Comparison of ENCODE assay signal across 8 mouse cellular contexts in the genomic region with DNA sequence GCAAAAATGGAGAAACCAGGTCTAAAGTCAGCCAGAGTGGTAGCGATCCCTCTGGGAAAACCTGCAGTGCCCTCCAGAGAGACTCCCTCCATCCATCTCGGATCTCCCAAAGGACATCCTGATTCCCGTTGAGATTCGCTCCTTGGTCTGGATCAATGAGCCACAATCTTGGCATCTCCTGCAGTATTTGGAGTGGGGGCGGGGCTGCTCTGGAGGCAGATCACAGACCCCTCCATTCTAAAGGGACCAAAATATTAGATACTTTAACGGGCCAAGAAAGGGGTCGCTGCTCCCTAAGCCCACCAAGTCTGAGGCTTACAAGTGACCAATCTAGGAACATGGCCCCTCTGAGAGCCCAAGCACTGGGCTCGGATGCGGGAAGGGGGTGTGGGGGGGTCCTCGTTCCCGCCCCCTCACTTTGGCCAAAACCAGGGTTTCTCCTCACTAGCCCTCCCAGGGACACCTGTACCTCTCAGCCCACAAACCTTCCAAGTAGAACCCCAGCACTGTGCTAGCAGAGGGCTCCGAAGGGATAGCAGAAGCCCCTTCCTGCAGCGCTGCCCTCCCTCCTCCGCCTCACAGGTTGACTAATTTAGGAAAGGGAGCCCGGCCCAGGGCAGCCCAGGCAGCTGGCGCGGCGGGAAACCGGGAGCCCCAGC. TPM values are rescaled to one million over a fixed set of nuclear protein-coding genes. Genes with fewer than 3 reads are reported as not detected.
DNase-seq lines count a peak whose midpoint lies in the region; ATAC-seq and TF ChIP-seq lines count a peak whose summit lies in the region.

No protein-coding gene starts in this region.

- H3K27me3 ChIP-seq in heart, adult 2 months (ENCODE audit: control insufficient read depth, insufficient read depth, low read length) = no peaks in the 10 kb centered on the region
- no peaks in the 10 kb centered on the region for H3K27me3 ChIP-seq in neural tube, embryonic 11.5 days (ENCODE audit: control insufficient read depth, insufficient read depth, low read length)
- no peaks in the 10 kb centered on the region for H3K27me3 ChIP-seq in hindbrain, embryonic 10.5 days (ENCODE audit: insufficient read depth, poor library complexity, severe bottlenecking)
- no peaks in the 10 kb centered on the region for H3K27me3 ChIP-seq in midbrain, embryonic 13.5 days

- no peak for TF ChIP-seq EP300 in heart, adult 2 months (IDR thresholded peaks at IDR 0.05; ENCODE audit: insufficient read depth, low read depth, low read length)

- no peaks in the 10 kb centered on the region for H3K9me3 ChIP-seq in neural tube, embryonic 11.5 days (ENCODE audit: control insufficient read depth, low read length)
- no peaks in the 10 kb centered on the region for H3K9me3 ChIP-seq in hindbrain, embryonic 10.5 days
- no peaks in the 10 kb centered on the region for H3K9me3 ChIP-seq in midbrain, embryonic 13.5 days

- no peaks in the 10 kb centered on the region for H3K79me2 ChIP-seq in heart, adult 2 months (replicated peaks; ENCODE audit: control insufficient read depth, insufficient read depth, low read length)

- WGBS in heart, adult 2 months = 7% methylated on average over 19 of the region's 19 CpGs
- under 1% methylated on average over 18 of the region's 19 CpGs for WGBS in neural tube, embryonic 11.5 days
- under 1% methylated on average over 19 of the region's 19 CpGs for WGBS in hindbrain, embryonic 10.5 days
- under 1% methylated on average over 19 of the region's 19 CpGs for WGBS in midbrain, embryonic 13.5 days

- H3K4me2 ChIP-seq in neural tube, embryonic 11.5 days (ENCODE audit: low read depth) = peak overlapping the region; percentile 89
- peak overlapping the region; percentile 77 for H3K4me2 ChIP-seq in midbrain, embryonic 13.5 days (replicated peaks)

- no peak for TF ChIP-seq CTCF in heart, adult 2 months (IDR thresholded peaks at IDR 0.05)

- ATAC-seq in neural tube, embryonic 11.5 days (ENCODE audit: insufficient read depth, low FRiP score, low TSS enrichment) = no peak
- ATAC-seq in midbrain, embryonic 13.5 days = peak; percentile 70

- no peak for TF ChIP-seq POLR2A in heart, adult 2 months (IDR thresholded peaks at IDR 0.05; ENCODE audit: insufficient read depth, low read depth, low read length)

- intact Hi-C loops in heart, adult 2 months (cut with DNase I) = loop anchor here (2.0 kb wide), 1 partner anchor 44 kb away; no protein-coding TSS in a partner anchor
- intact Hi-C loops in heart, postnatal 14 days (cut with DNase I) = loop anchor here (1.0 kb wide), 1 partner anchor 22 kb away; no protein-coding TSS in a partner anchor

- no peak for DNase-seq in heart, adult 2 months
- DNase-seq in heart, postnatal 14 days = no peak
- DNase-seq in neural tube, embryonic 11.5 days (ENCODE audit: low spot score) = no peak
- DNase-seq in neural tube, embryonic 10.5 days (ENCODE audit: extremely low spot score, low spot score) = no peak
- DNase-seq in hindbrain, embryonic 10.5 days (ENCODE audit: low spot score) = peak; percentile 39
- no peak for DNase-seq in adrenal gland, adult 8-10 months
- no peak for DNase-seq in cerebellum, adult 18-20 months

- H3K27ac ChIP-seq in heart, adult 2 months = peak overlapping the region; percentile 77
- H3K27ac ChIP-seq in neural tube, embryonic 11.5 days (ENCODE audit: low read depth, low read length) = peak overlapping the region; percentile 94
- H3K27ac ChIP-seq in hindbrain, embryonic 10.5 days = peak overlapping the region; percentile 98
- peak overlapping the region; percentile 95 for H3K27ac ChIP-seq in midbrain, embryonic 13.5 days

- H3K9ac ChIP-seq in heart, adult 2 months (ENCODE audit: low read depth, low read length) = peak overlapping the region; percentile 70
- H3K9ac ChIP-seq in neural tube, embryonic 11.5 days (ENCODE audit: low read length) = peak overlapping the region; percentile 71
- H3K9ac ChIP-seq in midbrain, embryonic 13.5 days (replicated peaks) = peak overlapping the region; percentile 74

- peaks cover 10% of the 10 kb centered on the region for H3K4me1 ChIP-seq in heart, adult 2 months (ENCODE audit: control insufficient read depth, insufficient read depth, low read length)
- H3K4me1 ChIP-seq in neural tube, embryonic 11.5 days (ENCODE audit: control insufficient read depth, insufficient read depth, low read length) = peaks cover 12% of the 10 kb centered on the region
- peaks cover 50% of the 10 kb centered on the region for H3K4me1 ChIP-seq in hindbrain, embryonic 10.5 days (replicated peaks)
- H3K4me1 ChIP-seq in midbrain, embryonic 13.5 days (replicated peaks) = peaks cover 37% of the 10 kb centered on the region

- H3K36me3 ChIP-seq in heart, adult 2 months (ENCODE audit: control insufficient read depth, insufficient read depth, low read length) = no peaks in the 10 kb centered on the region
- H3K36me3 ChIP-seq in neural tube, embryonic 11.5 days (ENCODE audit: control insufficient read depth, insufficient read depth, low read length) = no peaks in the 10 kb centered on the region
- H3K36me3 ChIP-seq in hindbrain, embryonic 10.5 days = peaks cover 22% of the 10 kb centered on the region
- no peaks in the 10 kb centered on the region for H3K36me3 ChIP-seq in midbrain, embryonic 13.5 days

- peak overlapping the region; percentile 64 for H3K4me3 ChIP-seq in heart, adult 2 months
- H3K4me3 ChIP-seq in neural tube, embryonic 11.5 days (ENCODE audit: low read depth, low read length) = peak overlapping the region; percentile 63
- peak overlapping the region; percentile 83 for H3K4me3 ChIP-seq in hindbrain, embryonic 10.5 days
- H3K4me3 ChIP-seq in midbrain, embryonic 13.5 days (replicated peaks) = peak overlapping the region; percentile 67

RNA-seq across cellular contexts. Expression of a gene that starts 56.6 kb away (rescaled TPM):
- 10 to 100 TPM; 25.0 to 29.6 TPM for total RNA-seq in heart, adult 2 months (2021)
- 22.2 and 34.4 TPM in 2 replicates for polyA plus RNA-seq in heart, adult 2 months (2012; rRNA removed)
- 10 to 100 TPM; 45.6 to 45.9 TPM for total RNA-seq in heart, postnatal 14 days (2021)
- 55.5 and 57.3 TPM in 2 replicates for polyA plus RNA-seq in neural tube, embryonic 11.5 days (2014; fragmentation: Nextera tagmentation; extraction: Ambion mirVana)
- polyA plus RNA-seq in hindbrain, embryonic 10.5 days (2016; fragmentation: Nextera tagmentation; extraction: Ambion mirVana) = 51.3 and 65.6 TPM in 2 replicates
- 38.9 and 40.9 TPM in 2 replicates for polyA plus RNA-seq in midbrain, embryonic 13.5 days (2015; fragmentation: Nextera tagmentation; extraction: Ambion mirVana)
- 10 to 100 TPM; 18.9 to 39.9 (median 33.1) TPM for total RNA-seq in adrenal gland, adult 8-10 months (2022)
